Mouse (Mus musculus) inflammation-experienced regulatory T-cells, adult 6 months (primary cell): Measurements from ENCODE around the gene Smoc2. TPM values are rescaled to one million over a fixed set of nuclear protein-coding genes. Genes with fewer than 3 reads are reported as not detected.

Experiments
- ATAC-seq: one replicate; pipeline ENCODE4 v1.8.0; 2017
- polyA plus RNA-seq, 3 experiments: library from polyadenylated mRNA; unstranded; fragments of 100-300 nt; shearing (Covaris generic); gene quantifications; one replicate each; pipeline ENCODE4 v1.2.1; 2017

Gene Smoc2
- polyA plus RNA-seq, 3 experiments from 2014 or later: 0.24 to 0.42 TPM; not detected in 1

- ATAC-seq: no peak
These were observed 74.1 kb downstream of the Smoc2 start for GRCm38 (mm10) chr17:14353219-14354079.

GRCm38 (mm10) chr17:14361511-14361910, 82.2 kb downstream of the Smoc2 start:
- no peak for ATAC-seq

GRCm38 (mm10) chr17:14370476-14370875, 91.2 kb downstream of the Smoc2 start:
- ATAC-seq: no peak

- ATAC-seq: no peak
These were observed 92.3 kb downstream of the Smoc2 start for GRCm38 (mm10) chr17:14371606-14372005.

- ATAC-seq: no peak
These were observed 93.2 kb downstream of the Smoc2 start for GRCm38 (mm10) chr17:14372324-14373145.

- no peak for ATAC-seq
These were observed 99.6 kb downstream of the Smoc2 start for GRCm38 (mm10) chr17:14378692-14379446.

- no peak for ATAC-seq
These were observed 100.2 kb downstream of the Smoc2 start for GRCm38 (mm10) chr17:14379518-14379917.

- no peak for ATAC-seq
These were observed 100.7 kb downstream of the Smoc2 start for GRCm38 (mm10) chr17:14379966-14380365.

GRCm38 (mm10) chr17:14380526-14380925, 101.2 kb downstream of the Smoc2 start:
- ATAC-seq: no peak

GRCm38 (mm10) chr17:14381482-14381881, 102.2 kb downstream of the Smoc2 start:
- ATAC-seq: no peak

GRCm38 (mm10) chr17:14383981-14384380, 104.7 kb downstream of the Smoc2 start:
- no peak for ATAC-seq

- no peak for ATAC-seq
These were observed 105.7 kb downstream of the Smoc2 start for GRCm38 (mm10) chr17:14384980-14385379.

GRCm38 (mm10) chr17:14387261-14387660, 108.0 kb downstream of the Smoc2 start:
- no peak for ATAC-seq

- ATAC-seq: no peak
These were observed 113.1 kb downstream of the Smoc2 start for GRCm38 (mm10) chr17:14392443-14392842.

GRCm38 (mm10) chr17:14394861-14395260, 115.6 kb downstream of the Smoc2 start:
- no peak for ATAC-seq

GRCm38 (mm10) chr17:14397456-14397855, 118.2 kb downstream of the Smoc2 start:
- ATAC-seq: no peak

- ATAC-seq: no peak
These were observed 119.5 kb downstream of the Smoc2 start for GRCm38 (mm10) chr17:14398650-14399424.

GRCm38 (mm10) chr17:14400960-14401359, 121.7 kb downstream of the Smoc2 start:
- no peak for ATAC-seq

GRCm38 (mm10) chr17:14407874-14408273, 128.6 kb downstream of the Smoc2 start:
- ATAC-seq: no peak

GRCm38 (mm10) chr17:14412460-14412859, 133.2 kb downstream of the Smoc2 start:
- no peak for ATAC-seq

GRCm38 (mm10) chr17:14414511-14414910, 135.2 kb downstream of the Smoc2 start:
- ATAC-seq: no peak

- ATAC-seq: no peak
These were observed 141.2 kb downstream of the Smoc2 start for GRCm38 (mm10) chr17:14420460-14421046.
